Mouse (Mus musculus) cortical plate, adult 2 months (tissue): ENCODE data around the gene Lgalsl.

Experiments used
- CTCF ChIP-seq: fragments of 200-500 bp; IDR thresholded peaks from 2 replicates; pipeline ENCODE4 v1.5.1; 2011; ENCODE audit warnings: mild to moderate bottlenecking, control low read depth, low read length; ENCODE audit not compliant: insufficient read depth; ENCODE audit errors: extremely low read depth
- POLR2A ChIP-seq: fragments of 200-500 bp; IDR thresholded peaks from 2 replicates; pipeline ENCODE4 v1.6.1; 2011; ENCODE audit warnings: mild to moderate bottlenecking, low read length, control low read depth; ENCODE audit not compliant: insufficient read depth; ENCODE audit errors: extremely low read depth

GRCm38 (mm10) chr11:20797841-20798240 lies 33.0 kb downstream of the Lgalsl start:
- TF ChIP-seq CTCF: no peak
- no peak for TF ChIP-seq POLR2A
